Mouse (Mus musculus): ENCODE measurements around the gene Prm2. TPM values are rescaled to one million over a fixed set of nuclear protein-coding genes. Genes with fewer than 3 reads are reported as not detected.

The Prm2 gene
- polyA plus RNA-seq, 1 experiment, result not detected

DNA sequence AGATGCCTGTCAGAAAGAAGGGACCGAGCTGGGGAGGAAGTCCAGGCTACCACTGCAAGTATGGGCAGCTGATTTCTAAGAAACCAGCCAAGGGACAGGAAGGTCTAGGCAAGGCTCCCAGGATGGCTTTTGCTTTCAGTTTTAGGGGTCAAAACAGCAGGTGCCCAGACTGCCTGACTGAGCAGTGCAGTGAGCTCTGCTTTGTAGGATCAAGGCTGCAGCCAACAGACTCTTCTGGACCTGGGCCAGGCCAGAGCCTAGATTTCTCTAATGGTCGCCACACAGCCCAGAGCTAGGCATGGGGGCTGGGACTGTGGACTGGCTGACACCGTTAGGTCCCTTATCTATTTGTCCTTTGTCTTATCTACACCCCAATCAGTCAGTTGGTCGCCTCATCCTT is 21.2 kb downstream of the Prm2 start:
- no peaks in the 10 kb centered on the region for H3K36me3 ChIP-seq (ENCODE audit: control insufficient read depth, insufficient read depth, low read length)
- WGBS, result 30% methylated on average over 4 of the region's 4 CpGs
- H3K27me3 ChIP-seq (ENCODE audit: control insufficient read depth, insufficient read depth, low read length), result no peaks in the 10 kb centered on the region
- no peak overlapping the region for H3K27ac ChIP-seq (ENCODE audit: insufficient read depth, low read depth, low read length)
- no peak overlapping the region for H3K4me3 ChIP-seq (ENCODE audit: low read depth, low read length)
- TF ChIP-seq CTCF (IDR thresholded peaks at IDR 0.05; ENCODE audit: extremely low read depth, insufficient read length, insufficient replicate concordance, low read depth, low read length), result no peak
- no peak for TF ChIP-seq POLR2A (IDR thresholded peaks at IDR 0.05; ENCODE audit: low read depth, low read length)
- H3K4me1 ChIP-seq (ENCODE audit: control insufficient read depth, insufficient read depth, insufficient read length, low read length), result peaks cover 17% of the 10 kb centered on the region; the same call in 1 of the 2 replicates

DNA sequence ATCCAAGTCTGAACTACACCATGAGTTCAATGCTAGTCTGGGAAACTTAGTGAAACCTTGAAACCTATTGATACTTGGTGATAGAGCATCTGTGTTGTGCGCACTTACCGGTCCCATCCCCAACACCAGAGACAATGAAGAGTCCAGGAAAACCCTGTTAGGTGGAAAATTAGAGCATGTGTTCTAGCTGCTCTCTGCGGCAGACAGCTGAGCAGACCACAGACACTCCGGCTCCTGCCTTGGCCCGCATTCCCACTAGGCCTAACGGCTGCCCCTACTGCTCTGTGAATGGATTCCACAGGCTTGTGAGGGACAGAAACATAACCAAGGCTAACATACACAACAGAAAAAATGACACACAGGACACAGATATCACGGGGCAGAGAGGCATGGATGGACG is 22.4 kb downstream of the Prm2 start:
- Histone ChIP-seq H3K27ac (ENCODE audit: insufficient read depth, low read depth, low read length) (no peak overlapping the region), H3K4me3 (ENCODE audit: low read depth, low read length) (no peak overlapping the region), H3K4me1 (ENCODE audit: control insufficient read depth, insufficient read depth, insufficient read length, low read length) (peaks cover 24% of the 10 kb centered on the region), H3K27me3 (ENCODE audit: control insufficient read depth, insufficient read depth, low read length) (no peaks in the 10 kb centered on the region), H3K36me3 (ENCODE audit: control insufficient read depth, insufficient read depth, low read length) (no peaks in the 10 kb centered on the region)
- WGBS, result 91% methylated on average over 8 of the region's 8 CpGs
- TF ChIP-seq CTCF (IDR thresholded peaks at IDR 0.05; ENCODE audit: extremely low read depth, insufficient read length, insufficient replicate concordance, low read depth, low read length), result no peak
- TF ChIP-seq POLR2A (IDR thresholded peaks at IDR 0.05; ENCODE audit: low read depth, low read length), result no peak

- H3K4me3 ChIP-seq (ENCODE audit: low read depth, low read length), result no peak overlapping the region
- TF ChIP-seq POLR2A (IDR thresholded peaks at IDR 0.05; ENCODE audit: low read depth, low read length), result 0 out of 2 replicates have a peak, but pooled peaks have one; percentile 8
- TF ChIP-seq CTCF (IDR thresholded peaks at IDR 0.05; ENCODE audit: extremely low read depth, insufficient read length, insufficient replicate concordance, low read depth, low read length), result no peak
- 85% methylated on average over 19 of the region's 19 CpGs for WGBS
- H3K27me3 ChIP-seq (ENCODE audit: control insufficient read depth, insufficient read depth, low read length), result no peaks in the 10 kb centered on the region
- H3K36me3 ChIP-seq (ENCODE audit: control insufficient read depth, insufficient read depth, low read length), result no peaks in the 10 kb centered on the region
- peaks cover 24% of the 10 kb centered on the region for H3K4me1 ChIP-seq (ENCODE audit: control insufficient read depth, insufficient read depth, insufficient read length, low read length)
- H3K27ac ChIP-seq (ENCODE audit: insufficient read depth, low read depth, low read length), result peak overlapping the region; percentile 43
Measured at GRCm38 (mm10) chr16:10771769-10772510, 24.0 kb downstream of the Prm2 start.

DNA sequence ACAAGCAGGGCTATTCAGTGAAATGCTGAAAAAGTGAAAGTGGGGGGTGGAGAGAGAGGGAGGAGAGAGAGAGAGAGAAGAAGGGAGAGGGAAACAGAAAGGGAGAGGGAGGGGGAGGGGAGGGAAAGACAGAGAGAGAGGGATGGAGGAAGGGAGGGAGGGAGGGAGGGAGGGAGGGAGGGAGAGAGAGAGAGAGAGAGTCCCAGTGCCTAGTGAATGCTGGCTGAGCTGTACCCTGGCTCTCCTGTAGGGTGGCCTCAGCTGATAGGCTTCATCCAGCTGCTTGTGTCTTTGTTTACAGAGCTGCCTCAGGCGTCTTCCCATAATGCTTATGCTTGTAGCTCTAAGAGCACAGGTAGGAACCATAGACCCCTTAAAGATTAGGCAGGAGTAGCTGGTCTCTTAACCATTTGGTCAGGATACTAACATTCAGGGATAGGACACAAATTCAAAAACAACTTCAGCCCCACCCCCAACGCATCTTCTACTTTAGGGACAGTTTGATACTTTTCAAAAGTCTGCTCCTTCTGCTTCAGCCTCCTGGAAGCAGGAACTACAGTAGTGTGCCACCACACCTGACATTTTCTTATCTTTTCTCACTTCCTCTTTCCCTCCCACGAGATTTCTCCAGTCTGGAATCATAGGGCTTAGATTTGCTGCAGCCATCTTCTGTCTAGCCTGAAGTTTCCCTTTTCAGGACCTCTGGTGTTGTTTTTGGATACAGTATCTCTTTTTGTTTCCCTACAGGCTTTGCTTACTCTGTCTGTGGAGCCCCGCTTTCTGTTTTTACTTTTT is 25.2 kb downstream of the Prm2 start:
- 36% methylated on average over 4 of the region's 4 CpGs for WGBS
- Histone ChIP-seq H3K4me3 (ENCODE audit: low read depth, low read length) (no peak overlapping the region), H3K4me1 (ENCODE audit: control insufficient read depth, insufficient read depth, insufficient read length, low read length) (peaks cover 24% of the 10 kb centered on the region), H3K36me3 (ENCODE audit: control insufficient read depth, insufficient read depth, low read length) (no peaks in the 10 kb centered on the region), H3K27ac (ENCODE audit: insufficient read depth, low read depth, low read length) (0 out of 2 replicates have a peak overlapping the region, but pooled peaks have one; percentile 47), H3K27me3 (ENCODE audit: control insufficient read depth, insufficient read depth, low read length) (no peaks in the 10 kb centered on the region)
- TF ChIP-seq CTCF (IDR thresholded peaks at IDR 0.05; ENCODE audit: extremely low read depth, insufficient read length, insufficient replicate concordance, low read depth, low read length), result no peak

DNA sequence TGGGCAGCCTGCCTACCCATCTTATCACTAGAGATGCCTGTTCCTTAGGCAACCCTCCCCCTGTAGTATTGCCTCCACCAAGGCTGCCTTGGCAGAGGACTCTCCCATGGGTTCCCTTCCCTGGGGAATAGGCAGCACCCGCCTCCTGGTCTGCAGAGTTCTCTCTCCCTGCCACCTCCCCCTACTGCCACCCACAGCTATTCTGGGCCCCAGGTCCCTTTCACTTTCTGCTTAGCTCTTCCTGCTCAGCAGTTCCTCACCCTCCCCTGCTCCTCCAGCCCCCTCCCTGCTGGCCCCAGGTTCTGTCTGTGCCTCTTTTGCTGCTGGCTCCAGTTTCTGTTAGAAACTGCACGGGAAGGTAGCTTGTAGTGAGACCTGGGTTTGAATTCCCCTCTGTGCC is 26.3 kb downstream of the Prm2 start:
- H3K27me3 ChIP-seq (ENCODE audit: control insufficient read depth, insufficient read depth, low read length), result no peaks in the 10 kb centered on the region
- H3K4me1 ChIP-seq (ENCODE audit: control insufficient read depth, insufficient read depth, insufficient read length, low read length), result peaks cover 21% of the 10 kb centered on the region
- H3K27ac ChIP-seq (ENCODE audit: insufficient read depth, low read depth, low read length), result peak overlapping the region; percentile 47; the same call in 1 of the 2 replicates
- no peak for TF ChIP-seq POLR2A (IDR thresholded peaks at IDR 0.05; ENCODE audit: low read depth, low read length)
- no peak for TF ChIP-seq CTCF (IDR thresholded peaks at IDR 0.05; ENCODE audit: extremely low read depth, insufficient read length, insufficient replicate concordance, low read depth, low read length)
- H3K36me3 ChIP-seq (ENCODE audit: control insufficient read depth, insufficient read depth, low read length), result no peaks in the 10 kb centered on the region
- H3K4me3 ChIP-seq (ENCODE audit: low read depth, low read length), result no peak overlapping the region
- 32% methylated on average over 2 of the region's 2 CpGs for WGBS

DNA sequence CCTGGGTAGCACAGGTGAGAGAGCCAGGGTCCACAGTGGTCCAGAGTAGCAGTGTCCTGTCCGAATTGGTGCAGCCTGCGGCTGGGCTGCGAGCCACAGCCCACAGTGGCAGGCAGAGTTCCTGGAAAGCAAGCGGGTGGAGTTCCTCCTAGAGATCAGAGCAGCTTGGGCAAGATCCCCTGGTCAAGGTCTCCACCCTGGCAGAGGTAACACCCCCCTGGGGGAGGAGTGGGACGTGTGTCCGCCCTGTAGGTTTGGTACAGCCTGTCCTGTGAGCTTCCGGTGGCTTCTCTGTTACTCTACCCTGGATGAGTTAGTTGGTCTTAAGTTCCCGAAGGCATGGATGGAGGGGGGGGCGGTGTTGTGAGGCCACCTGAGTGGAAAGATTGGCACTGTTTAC is 27.1 kb downstream of the Prm2 start:
- no peak overlapping the region for H3K27ac ChIP-seq (ENCODE audit: insufficient read depth, low read depth, low read length)
- H3K4me3 ChIP-seq (ENCODE audit: low read depth, low read length), result no peak overlapping the region
- TF ChIP-seq POLR2A (IDR thresholded peaks at IDR 0.05; ENCODE audit: low read depth, low read length) (no peak), CTCF (IDR thresholded peaks at IDR 0.05; ENCODE audit: extremely low read depth, insufficient read length, insufficient replicate concordance, low read depth, low read length) (no peak)
- H3K4me1 ChIP-seq (ENCODE audit: control insufficient read depth, insufficient read depth, insufficient read length, low read length), result peaks cover 18% of the 10 kb centered on the region
- no peaks in the 10 kb centered on the region for H3K27me3 ChIP-seq (ENCODE audit: control insufficient read depth, insufficient read depth, low read length)
- WGBS, result 53% methylated on average over 9 of the region's 9 CpGs
- H3K36me3 ChIP-seq (ENCODE audit: control insufficient read depth, insufficient read depth, low read length), result no peaks in the 10 kb centered on the region

DNA sequence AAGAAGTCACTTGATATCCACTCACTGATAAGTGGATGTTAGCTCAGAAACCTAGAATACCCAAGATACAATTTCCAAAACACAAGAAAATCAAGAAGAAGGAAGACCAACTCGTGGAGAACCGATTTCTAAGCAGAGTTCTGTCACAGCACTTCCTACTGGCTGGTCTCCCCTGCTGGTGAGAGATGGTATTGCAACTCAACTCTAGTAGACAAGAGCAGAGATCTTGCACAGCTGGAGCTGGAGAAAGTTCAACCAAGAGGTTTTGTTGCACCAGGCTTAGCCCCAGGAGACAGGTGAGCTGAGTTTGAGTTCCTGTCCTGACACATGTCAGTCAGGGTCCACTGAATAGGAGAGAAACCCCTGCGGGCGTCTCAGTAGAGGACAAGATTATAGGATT is 28.8 kb downstream of the Prm2 start:
- H3K4me3 ChIP-seq (ENCODE audit: low read depth, low read length), result no peak overlapping the region
- no peak overlapping the region for H3K27ac ChIP-seq (ENCODE audit: insufficient read depth, low read depth, low read length)
- WGBS, result 37% methylated on average over 4 of the region's 4 CpGs
- no peaks in the 10 kb centered on the region for H3K36me3 ChIP-seq (ENCODE audit: control insufficient read depth, insufficient read depth, low read length)
- peaks cover 18% of the 10 kb centered on the region for H3K4me1 ChIP-seq (ENCODE audit: control insufficient read depth, insufficient read depth, insufficient read length, low read length)
- TF ChIP-seq POLR2A (IDR thresholded peaks at IDR 0.05; ENCODE audit: low read depth, low read length), result no peak
- TF ChIP-seq CTCF (IDR thresholded peaks at IDR 0.05; ENCODE audit: extremely low read depth, insufficient read length, insufficient replicate concordance, low read depth, low read length), result peak; percentile 34; the same call in 1 of the 2 replicates
- no peaks in the 10 kb centered on the region for H3K27me3 ChIP-seq (ENCODE audit: control insufficient read depth, insufficient read depth, low read length)
